Mouse (Mus musculus): ENCODE measurements around the gene Afap1l2. TPM values are rescaled to one million over a fixed set of nuclear protein-coding genes. Genes with fewer than 3 reads are reported as not detected.

Afap1l2 gene
- total RNA-seq, 2 experiments from 2014 or later: 11.5 to 14.7 TPM

- DNase-seq: no peak
Observed at GRCm38 (mm10) chr19:56935777-56936176, 72.3 kb downstream of the Afap1l2 start.

GRCm38 (mm10) chr19:56935111-56935510, 72.9 kb downstream of the Afap1l2 start:
- DNase-seq: no peak

- DNase-seq: no peak
Observed at GRCm38 (mm10) chr19:56933800-56934199, 74.2 kb downstream of the Afap1l2 start.

- DNase-seq: no peak
Observed at GRCm38 (mm10) chr19:56930029-56930428, 78.0 kb downstream of the Afap1l2 start.

- DNase-seq: no peak
Observed at GRCm38 (mm10) chr19:56929392-56929791, 78.6 kb downstream of the Afap1l2 start.

GRCm38 (mm10) chr19:56921744-56922143, 86.3 kb downstream of the Afap1l2 start:
- no peak for DNase-seq

- DNase-seq: no peak
Observed at GRCm38 (mm10) chr19:56920232-56920631, 87.8 kb downstream of the Afap1l2 start.

GRCm38 (mm10) chr19:56919628-56920027, 88.4 kb downstream of the Afap1l2 start:
- DNase-seq: peak; percentile 73 to 84

GRCm38 (mm10) chr19:56915084-56915483, 92.9 kb downstream of the Afap1l2 start:
- DNase-seq: no peak

- DNase-seq: no peak
Observed at GRCm38 (mm10) chr19:56914658-56915057, 93.4 kb downstream of the Afap1l2 start.

GRCm38 (mm10) chr19:56913761-56914160, 94.3 kb downstream of the Afap1l2 start:
- no peak for DNase-seq

- DNase-seq: no peak
Observed at GRCm38 (mm10) chr19:56910561-56910960, 97.5 kb downstream of the Afap1l2 start.

- peak; percentile 28 to 44 for DNase-seq
Observed at GRCm38 (mm10) chr19:56908472-56909270, 99.4 kb downstream of the Afap1l2 start.

GRCm38 (mm10) chr19:56907850-56908249, 100.2 kb downstream of the Afap1l2 start:
- DNase-seq: no peak

GRCm38 (mm10) chr19:56905395-56905794, 102.6 kb downstream of the Afap1l2 start:
- no peak for DNase-seq

- DNase-seq: no peak
Observed at GRCm38 (mm10) chr19:56904095-56904494, 103.9 kb downstream of the Afap1l2 start.

GRCm38 (mm10) chr19:56897654-56898053, 110.4 kb downstream of the Afap1l2 start:
- no peak for DNase-seq

GRCm38 (mm10) chr19:56893326-56893725, 114.7 kb downstream of the Afap1l2 start:
- DNase-seq: no peak

- DNase-seq: no peak
Observed at GRCm38 (mm10) chr19:56892586-56892985, 115.4 kb downstream of the Afap1l2 start.

- no peak for DNase-seq
Observed at GRCm38 (mm10) chr19:56891438-56891837, 116.6 kb downstream of the Afap1l2 start.

GRCm38 (mm10) chr19:56888654-56889053, 119.4 kb downstream of the Afap1l2 start:
- DNase-seq: no peak

GRCm38 (mm10) chr19:56887879-56888278, 120.1 kb downstream of the Afap1l2 start:
- no peak for DNase-seq

- DNase-seq: no peak
Observed at GRCm38 (mm10) chr19:56877364-56877763, 130.7 kb downstream of the Afap1l2 start.

GRCm38 (mm10) chr19:56874601-56875315, 133.3 kb downstream of the Afap1l2 start:
- DNase-seq: no peak

Data from layer of hippocampus, postnatal 36 days (tissue).